Mouse (Mus musculus): ENCODE results near the gene Otud3.

GRCm38 (mm10) chr4:138852961-138853360, 60.8 kb downstream of the Otud3 start:
- no peak for TF ChIP-seq MAX (IDR thresholded peaks at IDR 0.05; ENCODE audit: low read length)
- TF ChIP-seq CTCF (IDR thresholded peaks at IDR 0.05 in 2 of 3, conservative IDR thresholded peaks at IDR 0.05 in 1 of 3; ENCODE audit: control insufficient read depth in 1 of 3, insufficient read depth in 1 of 3, low read depth in 2 of 3, low read length in 3 of 3, poor library complexity in 1 of 3, severe bottlenecking in 1 of 3) = no peak
- no peak for TF ChIP-seq MAFK (IDR thresholded peaks at IDR 0.05; ENCODE audit: borderline replicate concordance, low read depth, low read length)
- no peak for TF ChIP-seq GATA1 (IDR thresholded peaks at IDR 0.05; ENCODE audit: low read depth, low read length)
- no peak for TF ChIP-seq ZKSCAN1 (IDR thresholded peaks at IDR 0.05; ENCODE audit: low read depth, low read length)
- no peak for TF ChIP-seq POLR2A (IDR thresholded peaks at IDR 0.05; ENCODE audit: control insufficient read depth in 1 of 2, insufficient read depth in 1 of 2, low read depth in 1 of 2, low read length in 2 of 2, poor library complexity in 1 of 2)
- no peak for TF ChIP-seq MEF2A (IDR thresholded peaks at IDR 0.05; ENCODE audit: extremely low read depth, insufficient replicate concordance, low read depth, low read length, poor library complexity, severe bottlenecking)
- no peak for TF ChIP-seq MXI1 (IDR thresholded peaks at IDR 0.05; ENCODE audit: low read depth, low read length)
- no peak for TF ChIP-seq TCF12 (IDR thresholded peaks at IDR 0.05; ENCODE audit: low read depth, low read length)
